Mouse (Mus musculus) bone marrow, adult 2 months (tissue): ENCODE measurements around the gene Gramd1c. TPM values are rescaled to one million over a fixed set of nuclear protein-coding genes. Genes with fewer than 3 reads are reported as not detected.

ENCODE experiments used
- H3K27ac ChIP-seq: fragments of 200-500 bp; 2 replicates; pipeline ENCODE4 v1.5.1; 2012; ENCODE audit warnings: low read depth, mild to moderate bottlenecking, control low read depth, inconsistent platforms, low read length; ENCODE audit not compliant: control insufficient read depth, poor library complexity, insufficient read depth
- H3K4me1 ChIP-seq: fragments of 200-500 bp; 2 replicates; pipeline ENCODE4 v1.6.1; 2011; ENCODE audit warnings: low read length; ENCODE audit not compliant: control insufficient read depth, insufficient read depth
- H3K4me3 ChIP-seq: fragments of 200-500 bp; replicated peaks from 2 replicates; pipeline ENCODE3; 2011; ENCODE audit warnings: mild to moderate bottlenecking, low read depth, low read length, control low read depth; ENCODE audit not compliant: control insufficient read depth
- CTCF ChIP-seq: fragments of 200-500 bp; IDR thresholded peaks from 2 replicates; pipeline ENCODE4 v1.5.1; 2011; ENCODE audit warnings: low read length, control low read depth; ENCODE audit not compliant: control insufficient read depth, insufficient read depth
- POLR2A ChIP-seq: fragments of 200-500 bp; IDR thresholded peaks from 2 replicates; pipeline ENCODE4 v1.6.1; 2011; ENCODE audit warnings: low read depth, mild to moderate bottlenecking, control low read depth, low read length, borderline replicate concordance; ENCODE audit not compliant: control insufficient read depth
- WGBS: fragments of 180-500 bp; shearing (Covaris S2); methylation state at CpG from one replicate; pipeline ENCODE4 v1.1.7; 2018; 5-methylcytosine and 5-hydroxymethylcytosine counted together
- polyA plus RNA-seq: library from polyadenylated mRNA; stranded (reverse); fragments of >200 nt; gene quantifications from 2 replicates; pipeline ENCODE4 v1.2.4, GENCODE M21; 2011; ENCODE audit warnings: low replicate concordance; ENCODE audit not compliant: missing spikeins, insufficient read depth, insufficient read length

Gene Gramd1c
- polyA plus RNA-seq, 1 experiment = 6.3 TPM

DNA sequence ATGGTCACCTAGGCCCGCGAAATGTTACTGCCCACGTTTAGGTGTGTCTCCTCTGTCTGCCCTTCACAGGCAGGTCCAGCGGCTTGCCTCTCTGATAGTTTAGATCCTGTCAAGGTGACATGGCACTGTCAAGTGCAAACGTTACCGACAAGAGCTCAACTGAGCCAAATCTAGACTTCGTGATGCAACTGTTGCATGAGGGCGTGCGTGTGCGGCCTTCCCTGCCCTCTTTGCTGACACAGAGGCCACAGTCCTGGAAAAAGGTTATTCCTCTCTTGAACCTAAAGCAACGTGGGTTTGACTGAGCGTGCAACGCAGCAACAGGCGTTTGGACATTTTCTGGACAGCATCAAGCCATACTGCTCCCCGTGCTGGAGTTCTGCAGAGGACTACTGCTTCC is 1.8 kb downstream of the Gramd1c start:
- H3K4me1 ChIP-seq = no peaks in the 10 kb centered on the region
- TF ChIP-seq POLR2A (no peak), CTCF (no peak)
- H3K4me3 ChIP-seq = no peak overlapping the region
- H3K27ac ChIP-seq = no peak overlapping the region
- WGBS = 83% methylated on average over 15 of the region's 15 CpGs

DNA sequence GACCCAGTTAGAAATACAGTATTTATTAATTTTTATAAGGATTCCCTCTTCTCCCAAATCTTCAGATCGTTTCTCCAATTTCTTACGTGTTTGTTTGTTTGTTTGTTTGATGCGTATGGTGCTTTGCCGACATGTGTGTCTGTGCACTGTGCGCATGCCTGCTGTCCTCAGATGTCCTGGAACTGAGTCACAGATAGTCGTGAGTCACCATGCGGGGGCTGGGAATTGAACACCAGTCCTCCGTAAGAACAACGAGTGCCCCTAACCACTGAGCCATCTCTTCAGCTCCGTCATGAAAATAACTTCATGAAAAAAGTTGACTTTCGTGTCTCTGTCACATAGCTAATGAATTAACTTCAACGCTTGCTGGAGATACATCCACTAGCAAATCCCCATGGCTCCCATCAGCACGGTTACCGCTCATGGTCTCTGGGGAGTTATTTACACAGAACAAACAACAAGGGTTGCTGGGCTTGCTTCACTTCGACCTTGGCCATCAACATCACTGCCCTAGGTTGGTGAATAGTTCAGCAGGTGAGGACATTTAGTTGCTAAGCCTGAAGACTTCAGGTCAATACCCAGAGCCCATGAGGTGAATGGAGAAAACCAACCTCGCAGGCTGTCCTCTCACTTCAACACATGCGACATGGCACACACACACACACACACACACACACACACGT is 2.4 kb downstream of the Gramd1c start:
- no peak for TF ChIP-seq CTCF
- no peak for TF ChIP-seq POLR2A
- no peak overlapping the region for H3K4me3 ChIP-seq
- H3K27ac ChIP-seq = no peak overlapping the region
- no peaks in the 10 kb centered on the region for H3K4me1 ChIP-seq
- 88% methylated on average over 18 of the region's 18 CpGs for WGBS

DNA sequence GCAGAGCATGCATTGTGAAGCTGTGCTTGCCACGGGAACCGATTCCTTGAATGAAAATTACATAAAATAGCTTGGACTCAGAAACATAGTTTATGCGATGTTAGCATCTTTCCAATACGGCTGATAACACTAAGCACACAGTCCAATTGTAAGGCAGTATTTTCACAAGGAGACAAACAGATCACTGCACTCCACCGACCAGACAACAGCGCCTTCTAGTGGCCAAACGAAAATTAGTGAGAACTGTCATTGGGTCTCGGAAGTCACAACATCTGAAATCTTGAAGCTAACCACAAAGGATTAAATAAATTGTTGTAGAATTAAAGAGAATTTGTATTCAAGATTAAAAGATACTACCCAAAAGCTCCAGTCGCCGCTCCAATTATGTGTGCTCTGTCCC is 4.4 kb downstream of the Gramd1c start:
- no peak overlapping the region for H3K27ac ChIP-seq
- TF ChIP-seq POLR2A (no peak), CTCF (peak; percentile 71)
- H3K4me1 ChIP-seq = no peaks in the 10 kb centered on the region
- 19% methylated on average over 10 of the region's 10 CpGs for whole genome bisulfite sequencing
- no peak overlapping the region for H3K4me3 ChIP-seq

DNA sequence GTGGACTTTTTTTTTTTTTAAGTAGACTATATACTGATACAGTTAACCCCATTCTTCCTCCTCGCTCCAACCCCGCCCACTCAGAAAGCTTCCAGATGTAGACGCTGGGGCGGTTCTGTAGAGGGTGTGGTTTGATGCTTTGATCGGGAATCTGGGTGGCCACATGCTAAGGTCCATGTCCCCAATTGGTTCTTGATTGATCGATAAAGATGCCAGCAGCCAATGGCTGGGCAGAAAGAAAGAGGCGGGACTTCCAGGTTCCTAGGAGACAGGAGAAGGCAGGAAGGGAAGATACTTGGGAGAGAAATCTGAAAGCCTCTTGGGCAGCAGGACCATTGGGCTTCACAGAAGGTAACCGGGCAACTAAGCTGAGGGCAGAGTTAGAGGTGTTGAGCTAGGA is 7.4 kb downstream of the Gramd1c start:
- Histone ChIP-seq H3K27ac (no peak overlapping the region), H3K4me1 (no peaks in the 10 kb centered on the region), H3K4me3 (no peak overlapping the region)
- 74% methylated on average over 8 of the region's 8 CpGs for WGBS
- no peak for TF ChIP-seq CTCF
- no peak for TF ChIP-seq POLR2A

DNA sequence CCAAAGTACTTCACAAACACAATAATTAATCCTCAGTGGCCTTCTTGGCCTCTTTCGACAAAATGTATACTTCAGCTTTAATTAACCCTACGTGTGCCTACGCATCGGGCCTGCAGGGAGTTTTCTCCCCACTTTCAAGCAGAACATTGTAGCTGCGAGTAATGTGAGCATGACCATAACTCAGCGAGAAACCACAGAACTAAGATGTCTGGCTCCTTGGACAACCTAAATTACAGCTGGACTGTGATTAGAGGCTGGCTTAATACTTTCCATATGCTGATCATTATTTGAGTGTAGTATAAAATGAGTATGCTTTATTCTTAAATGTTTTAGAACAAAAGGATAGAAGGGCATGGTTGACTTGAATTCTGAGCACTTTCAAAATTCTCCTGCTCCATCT is 9.9 kb downstream of the Gramd1c start:
- Histone ChIP-seq H3K4me3 (no peak overlapping the region), H3K27ac (no peak overlapping the region), H3K4me1 (no peaks in the 10 kb centered on the region)
- 78% methylated on average over 6 of the region's 6 CpGs for WGBS
- TF ChIP-seq CTCF = no peak
- TF ChIP-seq POLR2A = no peak

DNA sequence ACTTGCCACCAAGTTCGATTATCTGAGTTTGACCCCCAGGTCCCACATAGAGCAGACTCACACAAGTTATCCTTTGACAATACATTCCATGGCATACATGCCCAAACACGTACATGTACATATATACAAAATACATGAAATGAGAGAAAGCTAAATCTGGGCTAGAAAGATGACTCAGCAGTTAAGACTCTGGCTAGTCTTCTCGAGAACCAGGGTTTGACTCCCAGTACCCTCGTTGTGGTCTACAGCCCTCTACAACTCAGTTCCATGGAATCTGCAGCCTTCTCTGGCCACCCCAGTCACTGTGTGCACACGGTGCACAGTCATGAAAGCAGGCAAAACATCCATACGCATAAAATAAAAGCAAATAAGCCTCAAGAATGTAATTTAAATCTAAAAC is 10.8 kb downstream of the Gramd1c start:
- WGBS = 60% methylated on average over 6 of the region's 6 CpGs
- no peak overlapping the region for H3K27ac ChIP-seq
- H3K4me3 ChIP-seq = no peak overlapping the region
- no peaks in the 10 kb centered on the region for H3K4me1 ChIP-seq
- TF ChIP-seq CTCF = no peak
- TF ChIP-seq POLR2A = no peak

DNA sequence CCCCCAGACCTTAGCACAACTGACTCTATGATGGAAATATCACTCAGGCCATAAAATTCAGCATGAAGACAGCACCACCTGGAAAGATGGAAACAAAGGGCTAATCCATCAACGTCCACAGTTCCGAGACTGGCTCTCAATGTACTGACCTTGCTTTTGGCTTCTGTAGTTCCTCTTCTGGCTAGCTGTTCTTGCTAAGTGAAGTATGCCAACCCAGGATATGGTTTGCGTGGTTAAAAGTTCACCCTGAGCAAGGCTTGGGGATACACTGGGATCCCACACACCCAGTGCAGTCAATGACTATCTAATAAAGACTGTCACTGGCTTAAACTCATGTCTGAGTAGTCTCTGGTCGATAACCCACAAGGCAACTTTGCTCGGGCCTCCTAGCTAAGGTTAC is 13.0 kb downstream of the Gramd1c start:
- Histone ChIP-seq H3K4me3 (no peak overlapping the region), H3K4me1 (no peaks in the 10 kb centered on the region), H3K27ac (no peak overlapping the region)
- 27% methylated on average over 5 of the region's 5 CpGs for WGBS
- TF ChIP-seq POLR2A = no peak
- TF ChIP-seq CTCF = no peak

DNA sequence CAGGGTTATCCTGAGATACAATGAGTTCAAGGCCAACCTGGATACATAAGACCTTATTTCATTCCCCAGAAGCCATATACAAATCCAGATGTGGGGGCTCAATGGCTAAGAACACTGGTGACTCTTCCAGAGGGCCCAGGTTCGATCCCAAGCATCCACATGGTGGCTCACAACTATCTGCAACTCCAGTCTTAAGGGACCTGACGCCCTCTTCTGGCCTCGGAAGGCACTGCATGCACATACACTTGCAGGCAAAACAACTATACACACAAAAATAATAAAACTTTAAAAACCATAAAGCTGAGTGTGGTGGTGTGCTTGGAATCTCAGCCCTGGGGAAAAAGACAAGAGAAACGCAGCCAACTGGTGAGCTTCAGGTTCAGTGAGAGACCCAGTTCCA is 24.0 kb downstream of the Gramd1c start:
- H3K4me1 ChIP-seq = no peaks in the 10 kb centered on the region
- 77% methylated on average over 4 of the region's 4 CpGs for WGBS
- H3K4me3 ChIP-seq = no peak overlapping the region
- H3K27ac ChIP-seq = no peak overlapping the region
- peak; percentile 46 for TF ChIP-seq CTCF
- TF ChIP-seq POLR2A = no peak

DNA sequence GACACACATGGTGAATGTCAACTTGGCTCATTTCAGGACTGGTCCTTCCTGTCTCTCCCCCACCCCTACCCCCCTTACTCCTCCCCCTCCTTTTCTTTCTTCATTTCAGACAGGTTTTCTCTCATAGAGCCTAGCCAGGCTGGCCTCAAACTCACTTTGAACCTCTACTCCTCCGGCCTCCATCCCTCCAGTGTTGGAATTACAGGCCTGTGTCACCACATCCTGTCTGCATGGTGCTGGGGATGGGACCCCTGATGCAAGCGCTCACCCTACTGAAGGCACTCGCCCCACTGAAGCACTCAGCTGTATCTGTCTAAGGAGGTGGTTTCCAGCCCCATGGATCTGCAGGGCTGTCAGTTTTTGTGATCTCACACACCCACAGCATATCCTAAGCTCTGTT is 27.9 kb downstream of the Gramd1c start:
- no peak for TF ChIP-seq POLR2A
- no peak for TF ChIP-seq CTCF
- Histone ChIP-seq H3K4me1 (no peaks in the 10 kb centered on the region), H3K4me3 (no peak overlapping the region), H3K27ac (no peak overlapping the region)
- WGBS = 38% methylated on average over 3 of the region's 3 CpGs
